Mouse (Mus musculus): ENCODE measurements around the gene Vegfd.

Gene Vegfd

GRCm38 (mm10) chrX:164373081-164373480, at the start of gene Vegfd:
Gene Vegfd, plus strand, starts transcription at chrX:164373378.
- DNase-seq (ENCODE audit: inconsistent age in 2 of 2, low spot score in 1 of 2) = peak; percentile 70 to 85

- no peak for DNase-seq (ENCODE audit: inconsistent age in 2 of 2, low spot score in 1 of 2)
These were observed 49.7 kb upstream of the Vegfd start for GRCm38 (mm10) chrX:164323391-164323913.

DNA sequence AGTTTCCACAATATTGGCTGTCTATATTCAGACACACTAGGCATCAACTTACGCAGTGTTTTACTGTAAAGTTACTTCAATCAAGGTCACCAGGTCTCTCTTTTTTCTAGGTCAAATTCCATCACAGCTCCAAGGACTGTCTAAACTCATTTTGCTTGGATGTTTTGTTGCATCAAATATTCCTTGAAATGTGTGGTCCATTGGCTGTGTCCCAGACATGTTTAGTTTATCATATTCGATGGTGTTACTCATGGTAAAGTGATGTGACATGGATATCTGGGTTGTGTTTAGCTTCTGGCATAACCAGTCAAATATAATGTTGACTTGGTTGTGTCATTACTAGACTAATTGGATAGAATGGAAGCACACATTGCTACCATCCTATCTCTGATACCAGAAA, 42.8 kb upstream of the Vegfd start:
- DNase-seq (ENCODE audit: inconsistent age in 2 of 2, low spot score in 1 of 2) = no peak

DNA sequence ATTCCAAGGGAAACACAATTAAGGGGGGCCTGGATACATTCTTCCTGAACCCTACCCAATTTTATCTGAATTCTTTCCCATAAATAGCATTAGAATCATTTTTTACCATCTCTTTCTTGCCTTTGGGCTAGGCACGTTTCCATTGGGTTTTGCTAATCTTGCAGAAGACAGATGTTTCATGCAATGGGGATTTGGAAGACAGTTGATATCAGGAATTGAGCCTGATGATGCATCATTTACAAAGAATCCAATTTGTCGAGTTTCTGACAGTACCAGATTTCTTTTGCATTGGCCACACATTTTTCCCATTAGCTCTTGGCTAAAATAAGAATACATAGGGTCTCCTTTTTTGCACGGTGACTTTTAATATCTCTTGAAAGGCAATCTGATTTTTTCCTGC, 42.4 kb upstream of the Vegfd start:
- DNase-seq (ENCODE audit: inconsistent age in 2 of 2, low spot score in 1 of 2) = no peak

DNA sequence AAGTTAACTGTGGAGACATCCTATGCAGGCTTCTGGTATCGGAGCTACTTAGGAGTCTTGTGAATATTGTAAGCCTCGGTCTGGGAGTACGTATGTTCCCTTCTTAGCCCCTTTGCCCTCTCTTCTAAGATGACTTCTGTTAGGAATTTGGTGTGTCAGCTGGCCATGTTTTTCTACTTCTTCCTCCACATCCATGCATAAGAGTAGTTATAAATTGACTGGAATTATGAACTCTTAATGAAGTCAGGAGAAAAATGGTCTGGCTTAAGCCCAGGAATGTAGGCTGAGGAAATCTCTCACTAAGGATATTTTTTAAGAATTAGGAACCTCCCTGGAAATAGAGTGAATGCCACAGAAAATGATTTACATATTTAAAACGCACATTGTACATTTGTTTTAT, 34.6 kb upstream of the Vegfd start:
- DNase-seq (ENCODE audit: inconsistent age in 2 of 2, low spot score in 1 of 2) = no peak

GRCm38 (mm10) chrX:164345359-164345938, 27.7 kb upstream of the Vegfd start:
- DNase-seq (ENCODE audit: inconsistent age in 2 of 2, low spot score in 1 of 2) = no peak

DNA sequence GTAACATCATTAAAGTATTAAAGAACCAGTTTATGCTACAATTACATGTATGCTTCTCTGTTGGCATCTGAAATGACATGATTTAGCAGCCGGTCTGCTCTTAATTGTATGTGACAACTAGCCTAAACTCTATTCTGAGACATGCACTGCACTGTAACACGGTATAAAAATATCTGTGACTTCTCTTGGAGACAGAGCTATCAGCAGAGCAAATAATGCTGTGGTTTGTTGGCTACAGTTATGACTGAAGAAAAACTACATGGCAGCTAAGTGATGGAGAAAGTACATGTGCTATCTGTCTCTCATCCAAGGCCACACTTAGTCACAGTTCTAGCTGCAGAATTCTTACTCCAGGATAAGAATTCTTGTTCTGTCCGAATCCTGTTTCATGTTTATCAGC, 24.2 kb upstream of the Vegfd start:
- peak in 1 of 2 experiments; percentile 30 for DNase-seq (ENCODE audit: inconsistent age in 2 of 2, low spot score in 1 of 2)

DNA sequence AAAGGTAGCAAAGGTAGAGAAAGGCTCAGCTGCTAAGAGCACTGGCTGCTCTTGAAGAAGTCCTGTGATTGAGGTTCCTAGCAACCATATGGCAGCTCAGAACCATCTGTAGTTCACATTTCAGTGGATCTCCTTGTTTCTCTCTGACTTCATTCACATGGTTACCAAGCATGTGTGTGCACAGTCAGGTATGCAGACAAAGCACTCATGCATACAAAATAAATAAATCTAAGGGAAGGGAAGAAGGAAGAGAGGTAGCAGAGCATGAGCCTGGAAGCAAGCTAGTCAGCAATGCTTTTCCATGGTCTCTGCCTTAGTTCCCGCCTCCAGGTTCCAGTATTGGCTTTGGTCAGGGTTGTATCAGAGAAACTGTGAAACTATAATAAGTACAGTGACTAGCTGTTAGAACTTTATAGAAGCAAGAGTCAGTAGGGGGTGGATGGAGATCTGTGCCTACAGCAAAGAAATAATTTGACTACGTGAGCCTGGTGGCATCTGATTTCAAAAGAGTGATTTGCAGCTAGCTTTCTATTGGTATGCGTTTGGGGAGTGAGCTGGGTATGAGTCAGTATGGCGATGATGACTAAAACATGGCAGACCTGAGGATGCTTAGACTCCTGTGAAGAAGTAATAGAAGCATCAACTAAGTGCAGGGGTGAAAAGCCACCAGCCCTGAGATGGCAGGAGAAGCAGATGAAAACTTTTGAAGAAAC, 7.9 kb upstream of the Vegfd start:
- no peak for DNase-seq (ENCODE audit: inconsistent age in 2 of 2, low spot score in 1 of 2)

- no peak for DNase-seq (ENCODE audit: inconsistent age in 2 of 2, low spot score in 1 of 2)
These were observed 2.6 kb upstream of the Vegfd start for GRCm38 (mm10) chrX:164370576-164370975.

GRCm38 (mm10) chrX:164374586-164374985, 1.4 kb downstream of the Vegfd start:
- DNase-seq (ENCODE audit: inconsistent age in 2 of 2, low spot score in 1 of 2) = peak in 1 of 2 experiments; percentile 66

GRCm38 (mm10) chrX:164379721-164380120, 6.5 kb downstream of the Vegfd start:
- no peak for DNase-seq (ENCODE audit: inconsistent age in 2 of 2, low spot score in 1 of 2)

- peak; percentile 86 to 93 for DNase-seq (ENCODE audit: inconsistent age in 2 of 2, low spot score in 1 of 2)
These were observed 8.6 kb downstream of the Vegfd start for GRCm38 (mm10) chrX:164381618-164382408.

DNA sequence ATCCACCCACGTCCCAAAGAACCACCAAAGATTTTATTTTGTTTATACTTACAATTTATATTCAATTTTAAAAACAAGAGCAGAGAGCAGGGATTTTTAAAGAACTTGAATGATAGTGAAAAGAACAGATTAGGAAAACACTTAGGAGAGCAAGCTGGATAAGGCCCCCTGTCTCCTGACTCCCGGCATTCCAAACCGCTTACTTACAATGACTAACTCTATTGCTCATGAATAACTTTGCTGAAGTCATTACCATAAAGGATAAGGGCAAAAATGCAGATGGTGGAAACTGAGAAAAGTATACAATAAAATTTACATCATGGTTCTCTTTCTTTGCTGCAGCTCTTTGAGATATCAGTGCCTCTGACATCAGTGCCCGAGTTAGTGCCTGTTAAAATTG, 20.9 kb downstream of the Vegfd start:
- no peak for DNase-seq (ENCODE audit: inconsistent age in 2 of 2, low spot score in 1 of 2)

DNA sequence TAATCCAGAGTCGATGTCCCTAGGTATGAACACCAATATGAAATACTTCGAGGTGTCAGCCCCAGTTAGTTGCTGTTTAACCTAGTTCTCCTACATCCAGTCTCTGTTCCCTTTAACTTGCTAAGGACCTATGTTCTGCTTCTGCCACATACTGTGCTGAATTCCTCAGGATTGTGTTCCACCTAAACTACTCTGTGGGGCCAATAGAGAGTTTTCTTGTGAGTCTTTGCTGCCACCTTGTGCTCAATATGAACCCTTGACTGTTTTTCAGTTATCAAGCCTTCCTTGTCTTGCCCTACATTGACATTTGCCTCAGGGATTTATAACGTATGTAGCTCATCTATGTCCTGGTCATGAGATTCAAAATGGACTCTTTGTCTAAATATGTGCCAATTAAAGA, 25.3 kb downstream of the Vegfd start:
- DNase-seq (ENCODE audit: inconsistent age in 2 of 2, low spot score in 1 of 2) = peak in 1 of 2 experiments; percentile 54

DNA sequence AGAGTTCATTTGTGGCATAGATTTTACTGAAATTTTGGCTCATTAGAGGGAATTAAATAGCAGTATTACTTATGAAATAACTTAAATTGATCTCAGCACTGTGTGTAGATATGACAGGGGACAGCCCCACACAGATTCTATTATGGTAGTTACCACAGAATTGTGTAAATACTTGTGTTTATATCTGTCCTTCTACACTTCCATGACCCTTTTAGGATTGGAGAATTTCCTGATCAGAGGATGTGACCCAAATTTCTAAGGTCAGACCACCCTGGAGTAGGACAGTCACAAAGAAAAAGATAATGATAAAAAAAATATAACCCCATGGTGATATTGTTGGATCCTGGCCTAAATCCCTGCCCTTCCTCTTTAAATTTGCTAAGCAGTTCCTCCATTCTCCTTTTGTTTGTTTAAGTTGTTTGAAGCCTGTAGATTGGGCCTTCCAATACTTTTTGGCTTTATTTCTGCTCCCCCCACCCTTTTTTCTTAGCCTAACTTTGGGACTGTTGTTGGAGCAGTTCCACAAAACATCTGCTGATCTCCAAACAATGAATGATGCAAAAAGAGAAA, 32.0 kb downstream of the Vegfd start:
- no peak for DNase-seq (ENCODE audit: inconsistent age in 2 of 2, low spot score in 1 of 2)

DNA sequence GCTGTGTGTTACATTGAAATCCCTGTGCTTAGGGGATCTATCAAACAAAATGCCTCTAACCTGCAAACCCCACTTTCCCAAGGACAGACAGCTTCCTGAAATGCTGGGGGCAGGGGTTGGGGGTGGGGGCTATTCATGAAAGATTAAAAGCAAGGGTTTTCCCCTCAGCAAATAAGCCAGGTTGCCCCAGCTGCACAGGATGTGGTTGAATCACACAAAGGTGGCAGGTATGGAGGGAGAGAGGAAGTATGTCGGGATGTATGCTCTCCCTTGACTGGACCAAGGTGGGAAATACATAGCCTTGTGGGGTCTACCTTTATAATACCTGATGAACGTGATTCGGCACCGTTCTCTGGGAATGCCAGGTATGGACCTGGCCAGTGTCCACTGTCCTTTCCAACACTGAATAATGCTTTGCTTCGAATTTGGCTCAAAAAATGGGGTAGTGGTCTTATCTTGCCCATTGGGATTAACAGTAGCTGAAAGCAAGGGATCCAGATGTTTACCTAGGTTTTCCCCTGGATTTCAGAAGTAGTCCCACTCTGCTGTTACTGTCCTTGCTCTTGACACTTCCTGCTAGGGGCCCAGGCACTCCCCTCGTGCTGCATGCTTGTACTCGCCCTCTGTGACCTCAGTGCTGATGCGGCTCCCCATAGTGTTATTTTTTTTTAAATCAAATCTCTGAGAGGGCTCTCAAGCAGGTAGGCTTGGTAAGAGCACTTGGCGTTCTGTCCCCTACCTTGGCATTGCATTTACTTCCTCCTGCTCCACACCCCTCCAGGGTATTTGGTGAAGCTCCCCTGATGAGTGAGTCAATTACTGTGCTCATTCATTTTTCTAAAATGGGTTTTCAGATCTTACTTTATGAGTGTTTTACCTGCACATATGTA, 33.2 kb downstream of the Vegfd start:
- DNase-seq (ENCODE audit: inconsistent age in 2 of 2, low spot score in 1 of 2) = no peak

DNA sequence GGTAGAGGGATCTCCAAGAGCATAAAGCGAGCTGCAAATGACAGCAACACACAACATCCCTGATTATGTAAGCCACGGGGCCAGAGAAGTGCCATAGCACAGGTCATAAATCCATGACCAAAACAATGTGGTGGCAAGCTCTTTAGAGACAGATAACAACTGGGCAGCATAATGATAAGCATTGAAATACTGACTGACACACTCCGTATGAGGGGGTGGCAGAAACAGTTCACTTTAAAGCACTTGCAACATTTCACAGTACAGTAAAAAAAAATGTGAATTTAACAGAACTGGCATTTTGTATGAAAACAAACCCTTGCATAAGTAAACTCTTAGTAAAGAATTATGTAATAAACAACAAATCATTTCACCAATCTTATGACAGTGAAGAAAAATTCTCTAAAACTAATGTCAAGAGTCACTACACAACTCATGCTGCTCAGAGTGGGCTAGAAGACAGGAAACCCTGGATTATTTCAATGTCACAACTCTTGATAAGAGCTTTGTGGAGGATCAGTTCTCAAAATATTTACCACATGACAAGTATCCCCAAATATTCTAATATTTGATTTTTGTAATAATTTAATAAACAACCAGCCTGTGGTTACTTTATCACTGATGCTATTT, 35.2 kb downstream of the Vegfd start:
- DNase-seq (ENCODE audit: inconsistent age in 2 of 2, low spot score in 1 of 2) = peak in 1 of 2 experiments; percentile 50

DNA sequence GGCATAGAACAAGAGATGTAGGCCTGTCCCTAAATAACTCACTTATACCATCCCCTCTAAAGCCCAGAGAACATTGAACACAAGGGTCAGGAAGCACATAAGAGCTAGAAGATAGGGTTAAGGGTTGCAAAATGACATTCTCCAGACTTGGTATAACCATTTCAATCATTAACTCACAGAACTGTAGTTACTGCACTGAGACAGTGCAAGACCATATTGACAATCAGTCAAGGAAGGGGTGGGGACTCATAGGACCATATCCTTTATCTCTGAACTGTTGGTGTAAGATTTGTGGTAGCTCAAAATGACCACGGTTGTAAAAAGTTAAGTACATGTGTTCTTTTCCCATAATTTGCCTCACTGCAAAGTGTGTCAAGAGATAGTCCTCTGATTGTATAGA, 37.4 kb downstream of the Vegfd start:
- no peak for DNase-seq (ENCODE audit: inconsistent age in 2 of 2, low spot score in 1 of 2)

DNA sequence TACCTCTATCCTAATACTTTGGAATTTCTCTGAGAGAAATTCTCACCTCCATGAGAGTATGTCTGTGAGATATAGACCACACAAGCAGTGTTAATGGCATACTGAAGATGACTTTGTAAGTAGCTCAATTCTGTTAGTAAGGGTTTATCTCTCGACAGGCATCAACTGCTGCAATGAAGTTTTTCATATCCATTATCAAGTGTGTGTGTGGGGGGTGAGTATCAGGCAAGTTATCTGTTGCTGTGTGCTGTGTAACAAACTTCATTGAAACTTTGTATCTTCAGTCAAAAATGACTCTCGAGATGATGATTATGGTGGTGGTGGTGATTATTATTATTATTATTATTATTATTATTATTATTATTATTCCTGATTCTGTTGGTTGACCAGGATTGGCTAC, 43.6 kb downstream of the Vegfd start:
- no peak for DNase-seq (ENCODE audit: inconsistent age in 2 of 2, low spot score in 1 of 2)

DNA sequence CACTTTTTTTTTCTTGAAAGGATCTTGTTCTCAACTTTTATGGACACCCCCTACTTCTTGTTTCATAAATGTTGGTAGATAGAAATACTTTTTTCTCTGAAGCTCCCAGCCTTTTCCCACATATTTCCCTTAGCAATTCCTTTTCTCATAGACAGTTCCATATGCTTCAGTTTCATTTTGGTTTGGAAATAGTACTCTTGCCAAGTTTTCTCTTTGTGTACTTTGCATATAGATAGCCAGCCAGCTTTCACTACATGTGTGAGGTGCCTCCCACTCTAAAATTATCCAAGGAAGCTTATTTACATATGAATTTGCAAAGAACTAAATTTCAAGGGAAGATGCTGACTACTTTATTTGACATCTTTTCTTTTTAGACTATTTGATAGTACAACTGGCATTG, 44.8 kb downstream of the Vegfd start:
- DNase-seq (ENCODE audit: inconsistent age in 2 of 2, low spot score in 1 of 2) = no peak

Data from adrenal gland, adult (tissue).